Mouse (Mus musculus) limb, embryonic 13.5 days (tissue): ENCODE data around the gene Ly86. TPM values are rescaled to one million over a fixed set of nuclear protein-coding genes. Genes with fewer than 3 reads are reported as not detected.

ENCODE experiments used
- ATAC-seq: fragments of 200-750 bp; cut with Nextera tagmentation; 2 replicates; pipeline ENCODE4 v1.8.0; 2017; ENCODE audit warnings: low read depth, moderate number of reproducible peaks, moderate TSS enrichment; ENCODE audit not compliant: low FRiP score
- H3K27ac ChIP-seq: fragments of 300-500 bp; sonication (generic); 2 replicates; pipeline ENCODE4 v1.5.1; 2015; ENCODE audit warnings: inconsistent platforms, mild to moderate bottlenecking, moderate library complexity
- H3K27me3 ChIP-seq: fragments of 300-500 bp; sonication (generic); 2 replicates; pipeline ENCODE4 v1.6.1; 2015; ENCODE audit warnings: mild to moderate bottlenecking, inconsistent platforms
- H3K36me3 ChIP-seq: fragments of 300-500 bp; sonication (generic); 2 replicates; pipeline ENCODE4 v1.6.1; 2015; ENCODE audit warnings: inconsistent platforms, mild to moderate bottlenecking, moderate library complexity
- H3K4me1 ChIP-seq: fragments of 300-500 bp; sonication (generic); 2 replicates; pipeline ENCODE4 v1.6.1; 2015; ENCODE audit warnings: inconsistent platforms
- H3K4me2 ChIP-seq: fragments of 300-500 bp; sonication (generic); replicated peaks from 2 replicates; pipeline ENCODE4 v1.6.1; 2015; ENCODE audit warnings: inconsistent platforms, mild to moderate bottlenecking, moderate library complexity
- H3K4me3 ChIP-seq: fragments of 300-500 bp; sonication (generic); 2 replicates; pipeline ENCODE4 v1.5.1; 2015; ENCODE audit warnings: moderate library complexity, mild to moderate bottlenecking, inconsistent platforms
- H3K9ac ChIP-seq: fragments of 300-500 bp; sonication (generic); 2 replicates; pipeline ENCODE4 v1.6.1; 2015; ENCODE audit warnings: mild to moderate bottlenecking, inconsistent platforms
- H3K9me3 ChIP-seq: fragments of 300-500 bp; sonication (generic); 2 replicates; pipeline ENCODE4 v1.6.1; 2016; ENCODE audit warnings: inconsistent platforms
- whole genome bisulfite sequencing: fragments of 180-500 bp; shearing (Covaris S2); methylation state at CpG from one replicate; pipeline ENCODE4 v1.1.7; 2015; 5-methylcytosine and 5-hydroxymethylcytosine counted together
- polyA plus RNA-seq: library from polyadenylated mRNA; unstranded; fragments of >200 nt; fragmentation: Nextera tagmentation; extraction: Ambion mirVana; gene quantifications from 2 replicates; pipeline ENCODE4 v1.2.1, GENCODE M21; 2015

Gene Ly86
- polyA plus RNA-seq, result 15.1 and 16.9 TPM in 2 replicates

- Histone ChIP-seq H3K9me3 (no peaks in the 10 kb centered on the region), H3K4me2 (peak within 1 kb of the TSS; percentile 32), H3K27me3 (no peaks in the 10 kb centered on the region), H3K9ac (no peak within 1 kb of the TSS), H3K27ac (peak within 1 kb of the TSS; percentile 52; the same call in 1 of the 2 replicates), H3K36me3 (no peaks in the 10 kb centered on the region), H3K4me1 (peaks cover 10% of the 10 kb centered on the region), H3K4me3 (peak within 1 kb of the TSS; percentile 7; the same call in 1 of the 2 replicates)
- whole genome bisulfite sequencing, result 72% methylated on average over 28 of the region's 28 CpGs
- peak; percentile 71 for ATAC-seq
These were observed at the start of gene Ly86 for GRCm38 (mm10) chr13:37344909-37345772. Gene Ly86, plus strand, starts transcription at chr13:37345208.

DNA sequence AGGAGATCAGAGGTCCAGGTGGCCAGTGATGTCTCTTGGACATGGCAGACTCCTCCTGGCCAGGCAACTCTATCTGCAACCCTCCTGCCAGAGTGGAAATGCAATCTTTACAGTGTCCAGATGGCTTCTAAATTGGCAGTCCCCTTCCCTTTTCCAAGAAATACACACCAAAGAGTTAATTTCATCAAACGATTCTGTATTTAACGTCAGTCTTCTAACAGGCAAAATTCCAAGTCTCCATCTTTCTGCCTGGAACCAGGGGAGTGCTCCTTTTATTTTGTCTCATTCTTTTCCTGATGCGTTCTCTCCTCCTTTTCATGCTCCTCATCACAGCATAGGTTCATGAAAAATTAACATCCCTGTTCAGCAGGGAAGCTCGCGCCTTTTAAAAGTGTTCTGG, 47.1 kb upstream of the Ly86 start:
- no peaks in the 10 kb centered on the region for H3K9me3 ChIP-seq
- no peak overlapping the region for H3K4me3 ChIP-seq
- no peaks in the 10 kb centered on the region for H3K36me3 ChIP-seq
- no peak for ATAC-seq
- no peak overlapping the region for H3K9ac ChIP-seq
- no peaks in the 10 kb centered on the region for H3K27me3 ChIP-seq
- H3K4me1 ChIP-seq, result peaks cover 3% of the 10 kb centered on the region; the same call in 1 of the 2 replicates
- no peak overlapping the region for H3K27ac ChIP-seq
- no peak overlapping the region for H3K4me2 ChIP-seq
- 71% methylated on average over 5 of the region's 5 CpGs for WGBS

DNA sequence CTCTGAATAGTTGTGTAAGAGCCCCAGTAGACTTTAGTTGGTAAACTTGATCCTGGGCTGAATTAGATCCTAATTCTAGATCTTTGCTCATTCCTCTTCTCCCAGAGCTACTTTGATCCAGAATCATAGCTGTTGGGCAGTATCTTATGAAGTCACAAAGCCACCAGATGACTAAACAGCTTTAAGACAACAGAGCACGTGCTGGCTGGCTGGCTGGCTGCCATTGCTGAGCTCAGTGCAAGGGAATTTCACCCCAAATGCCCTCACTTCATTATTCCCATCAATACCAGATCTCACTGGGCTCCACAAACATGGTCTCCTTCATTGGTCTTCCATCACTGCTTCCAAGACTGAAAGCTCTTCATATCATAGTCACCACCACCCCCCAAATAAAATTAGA, 46.2 kb upstream of the Ly86 start:
- Histone ChIP-seq H3K4me1 (peaks cover 5% of the 10 kb centered on the region; the same call in 1 of the 2 replicates), H3K4me2 (no peak overlapping the region), H3K27me3 (no peaks in the 10 kb centered on the region), H3K9me3 (no peaks in the 10 kb centered on the region), H3K27ac (no peak overlapping the region), H3K36me3 (no peaks in the 10 kb centered on the region), H3K4me3 (no peak overlapping the region), H3K9ac (no peak overlapping the region)
- no peak for ATAC-seq
- 33% methylated on average over 1 of the region's 1 CpGs for WGBS

- Histone ChIP-seq H3K4me2 (no peak overlapping the region), H3K9ac (no peak overlapping the region), H3K27ac (no peak overlapping the region), H3K36me3 (no peaks in the 10 kb centered on the region), H3K4me1 (peaks cover 5% of the 10 kb centered on the region; the same call in 1 of the 2 replicates), H3K9me3 (no peaks in the 10 kb centered on the region), H3K27me3 (no peaks in the 10 kb centered on the region), H3K4me3 (no peak overlapping the region)
- 35% methylated on average over 5 of the region's 5 CpGs for WGBS
- no peak for ATAC-seq
These were observed 42.1 kb upstream of the Ly86 start for GRCm38 (mm10) chr13:37302877-37303276.

- no peak for ATAC-seq
- Histone ChIP-seq H3K4me1 (peaks cover 17% of the 10 kb centered on the region), H3K27ac (no peak overlapping the region), H3K4me3 (no peak overlapping the region), H3K36me3 (no peaks in the 10 kb centered on the region), H3K27me3 (peaks cover under 1% of the 10 kb centered on the region), H3K9ac (no peak overlapping the region), H3K9me3 (no peaks in the 10 kb centered on the region), H3K4me2 (no peak overlapping the region)
- 77% methylated on average over 4 of the region's 4 CpGs for WGBS
These were observed 37.0 kb upstream of the Ly86 start for GRCm38 (mm10) chr13:37308006-37308405.

GRCm38 (mm10) chr13:37309296-37309695, 35.7 kb upstream of the Ly86 start:
- WGBS, result 68% methylated on average over 5 of the region's 5 CpGs
- ATAC-seq, result no peak
- peaks cover 6% of the 10 kb centered on the region for H3K27me3 ChIP-seq
- no peaks in the 10 kb centered on the region for H3K36me3 ChIP-seq
- H3K27ac ChIP-seq, result no peak overlapping the region
- no peak overlapping the region for H3K4me2 ChIP-seq
- peaks cover 16% of the 10 kb centered on the region for H3K4me1 ChIP-seq
- no peak overlapping the region for H3K4me3 ChIP-seq
- H3K9me3 ChIP-seq, result no peaks in the 10 kb centered on the region
- no peak overlapping the region for H3K9ac ChIP-seq

DNA sequence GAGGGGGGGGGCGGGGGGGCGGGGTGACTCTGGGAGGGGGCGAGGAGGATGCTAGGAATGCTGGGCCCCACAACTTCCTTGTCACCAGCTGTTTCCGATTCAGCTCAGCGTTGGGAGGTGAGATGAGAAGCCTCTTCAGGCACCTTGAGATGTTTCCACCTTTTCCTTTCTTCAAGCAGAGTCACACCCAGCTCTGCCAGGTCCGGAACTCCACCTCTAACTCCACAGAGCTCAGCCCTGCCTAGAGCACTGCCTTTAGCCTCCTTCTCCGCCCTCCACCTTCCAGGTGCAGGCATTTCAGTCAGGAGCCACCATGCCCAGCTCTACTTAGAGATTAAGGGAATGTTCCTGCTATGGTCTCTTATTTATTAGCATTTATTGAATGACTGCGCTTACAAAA, 34.7 kb upstream of the Ly86 start:
- ATAC-seq, result no peak
- peaks cover 6% of the 10 kb centered on the region for H3K27me3 ChIP-seq
- no peaks in the 10 kb centered on the region for H3K9me3 ChIP-seq
- no peak overlapping the region for H3K27ac ChIP-seq
- no peak overlapping the region for H3K4me3 ChIP-seq
- H3K36me3 ChIP-seq, result no peaks in the 10 kb centered on the region
- no peak overlapping the region for H3K9ac ChIP-seq
- 29% methylated on average over 8 of the region's 8 CpGs for whole genome bisulfite sequencing
- H3K4me1 ChIP-seq, result peaks cover 16% of the 10 kb centered on the region
- no peak overlapping the region for H3K4me2 ChIP-seq

DNA sequence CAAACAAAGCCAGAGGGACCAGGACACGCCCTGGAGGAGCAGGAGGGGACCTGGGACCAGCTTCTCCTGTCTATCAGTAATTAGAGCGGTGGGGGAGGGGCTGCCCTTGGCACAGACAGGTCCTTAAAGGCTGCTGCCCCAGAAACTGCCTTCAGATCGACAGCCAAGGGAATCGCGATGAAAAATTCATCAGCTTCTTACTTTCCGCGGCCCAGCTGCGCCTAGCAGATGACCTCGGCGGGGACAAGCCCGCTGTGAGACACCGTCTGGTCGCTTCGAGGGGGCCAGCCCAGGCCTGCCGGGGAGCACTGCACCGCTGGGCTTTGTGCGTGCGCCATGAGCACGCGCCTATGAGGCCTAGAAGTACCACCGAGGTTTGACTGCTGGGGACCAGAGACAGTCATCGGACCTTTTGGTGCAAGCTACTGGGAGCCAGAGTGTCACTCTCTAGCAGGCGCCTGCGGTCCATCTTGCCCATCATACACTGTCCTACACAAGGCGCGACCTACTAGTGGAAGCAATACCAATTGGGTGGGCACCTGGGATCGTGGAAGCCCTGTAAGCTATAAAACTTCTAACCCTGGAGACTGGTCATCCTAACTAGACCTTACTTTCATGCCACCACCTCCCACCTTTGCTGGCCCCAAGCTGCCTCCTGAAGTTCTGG, 33.3 kb upstream of the Ly86 start:
- H3K4me2 ChIP-seq, result peak overlapping the region; percentile 76
- peak overlapping the region; percentile 68 for H3K9ac ChIP-seq
- H3K27me3 ChIP-seq, result peaks cover 6% of the 10 kb centered on the region
- no peak overlapping the region for H3K27ac ChIP-seq
- 22% methylated on average over 27 of the region's 27 CpGs for WGBS
- peaks cover 16% of the 10 kb centered on the region for H3K4me1 ChIP-seq
- no peaks in the 10 kb centered on the region for H3K9me3 ChIP-seq
- ATAC-seq, result peak; percentile 30
- H3K4me3 ChIP-seq, result peak overlapping the region; percentile 38
- H3K36me3 ChIP-seq, result no peaks in the 10 kb centered on the region

GRCm38 (mm10) chr13:37312222-37312928, 32.6 kb upstream of the Ly86 start:
- peaks cover 16% of the 10 kb centered on the region for H3K4me1 ChIP-seq
- peaks cover 6% of the 10 kb centered on the region for H3K27me3 ChIP-seq
- no peaks in the 10 kb centered on the region for H3K9me3 ChIP-seq
- H3K27ac ChIP-seq, result peak overlapping the region; percentile 22; the same call in 1 of the 2 replicates
- ATAC-seq, result peak; percentile 95
- H3K36me3 ChIP-seq, result no peaks in the 10 kb centered on the region
- H3K4me3 ChIP-seq, result peak overlapping the region; percentile 38
- peak overlapping the region; percentile 76 for H3K4me2 ChIP-seq
- H3K9ac ChIP-seq, result peak overlapping the region; percentile 68
- WGBS, result 2% methylated on average over 25 of the region's 25 CpGs

DNA sequence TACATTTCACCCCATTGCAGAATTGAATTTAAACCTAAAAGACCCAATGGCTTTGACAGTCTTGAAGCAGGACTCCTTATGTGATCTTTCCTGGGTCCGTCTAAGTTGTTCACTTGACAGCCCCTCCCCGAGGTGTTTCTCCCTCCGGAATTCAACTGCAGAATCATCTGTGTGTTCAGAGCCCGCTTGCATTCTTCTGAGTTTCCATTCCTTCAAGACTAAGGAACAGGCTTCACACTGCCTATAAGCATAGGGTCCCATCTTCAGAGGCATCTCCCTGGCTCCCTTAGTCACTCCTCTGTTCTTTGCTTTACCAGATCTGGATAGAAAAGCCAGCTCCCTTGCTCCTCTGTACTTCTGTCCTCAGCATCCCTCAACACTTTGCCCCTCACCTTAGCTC, 32.1 kb upstream of the Ly86 start:
- no peak overlapping the region for H3K27ac ChIP-seq
- peaks cover 16% of the 10 kb centered on the region for H3K4me1 ChIP-seq
- H3K9ac ChIP-seq, result no peak overlapping the region
- peak overlapping the region; percentile 76 for H3K4me2 ChIP-seq
- H3K27me3 ChIP-seq, result peaks cover 6% of the 10 kb centered on the region
- no peak for ATAC-seq
- no peak overlapping the region for H3K4me3 ChIP-seq
- 24% methylated on average over 4 of the region's 4 CpGs for WGBS
- H3K36me3 ChIP-seq, result no peaks in the 10 kb centered on the region
- no peaks in the 10 kb centered on the region for H3K9me3 ChIP-seq

- Histone ChIP-seq H3K27me3 (no peaks in the 10 kb centered on the region), H3K4me2 (no peak overlapping the region), H3K4me1 (no peaks in the 10 kb centered on the region), H3K27ac (no peak overlapping the region), H3K4me3 (no peak overlapping the region), H3K36me3 (no peaks in the 10 kb centered on the region), H3K9me3 (no peaks in the 10 kb centered on the region), H3K9ac (no peak overlapping the region)
- WGBS, result 86% methylated on average over 3 of the region's 3 CpGs
- no peak for ATAC-seq
These were observed 19.5 kb upstream of the Ly86 start for GRCm38 (mm10) chr13:37325504-37325903.

DNA sequence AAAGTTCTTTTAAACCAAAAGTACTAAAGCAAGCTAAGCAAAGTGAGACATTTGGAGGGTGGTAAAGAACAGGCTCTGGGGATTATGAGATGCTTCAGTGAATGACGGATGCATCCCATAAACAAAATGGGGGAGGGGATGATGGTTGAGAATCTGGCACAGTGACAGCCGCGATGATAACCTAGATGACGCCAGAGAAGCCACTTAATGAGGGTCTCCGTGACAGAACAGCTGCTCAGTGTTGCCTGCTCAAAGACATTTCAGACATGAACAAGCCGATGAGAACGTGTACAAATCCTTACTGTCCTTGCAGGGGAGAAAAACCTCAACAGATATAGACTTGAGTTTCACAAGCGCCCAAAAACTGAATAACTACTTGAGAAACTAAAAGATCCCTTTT, 15.3 kb upstream of the Ly86 start:
- H3K27ac ChIP-seq, result no peak overlapping the region
- no peak overlapping the region for H3K9ac ChIP-seq
- no peak overlapping the region for H3K4me2 ChIP-seq
- WGBS, result 77% methylated on average over 8 of the region's 8 CpGs
- no peaks in the 10 kb centered on the region for H3K4me1 ChIP-seq
- no peaks in the 10 kb centered on the region for H3K9me3 ChIP-seq
- no peaks in the 10 kb centered on the region for H3K27me3 ChIP-seq
- H3K4me3 ChIP-seq, result no peak overlapping the region
- ATAC-seq, result no peak
- no peaks in the 10 kb centered on the region for H3K36me3 ChIP-seq
